8 mouse cellular contexts compared by ENCODE assay signal in genomic region chr7:19284763-19285162, GRCm38 (mm10). TPM values are rescaled to one million over a fixed set of nuclear protein-coding genes. Genes with fewer than 3 reads are reported as not detected.
DNase-seq lines count a peak whose midpoint lies in the region; ATAC-seq and TF ChIP-seq lines count a peak whose summit lies in the region.

No protein-coding gene starts in this region.

- H3K36me3 ChIP-seq in forebrain, postnatal 0 days (ENCODE audit: insufficient read depth): peaks cover 25% of the 10 kb centered on the region

- no peak overlapping the region for H3K4me3 ChIP-seq in forebrain, postnatal 0 days (ENCODE audit: low read depth, low read length)

- peak; percentile 91 for TF ChIP-seq CTCF in forebrain, postnatal 0 days (IDR thresholded peaks at IDR 0.05; ENCODE audit: low read depth)

- peaks cover 12% of the 10 kb centered on the region for H3K4me1 ChIP-seq in forebrain, postnatal 0 days (ENCODE audit: insufficient read depth)

- peak; percentile 80 for DNase-seq in CD4-positive, CD25-positive, alpha-beta regulatory T cell, adult 2 months (ENCODE audit: low read depth, low spot score)
- peak; percentile 68 for DNase-seq in layer of hippocampus, adult 11-12 months (ENCODE audit: low spot score)
- DNase-seq in layer of hippocampus, adult 8-10 months (ENCODE audit: low spot score in 2 of 2): no peak
- DNase-seq in R1 (ENCODE audit: low read depth, low spot score): peak; percentile 78
- peak; percentile 81 for DNase-seq in forebrain, postnatal 0 days
- DNase-seq in lung, postnatal 36 days: peak; percentile 80
- DNase-seq in thymus, postnatal 14 days: peak; percentile 70

- 26% methylated on average over 4 of the region's 4 CpGs for WGBS in forebrain, postnatal 0 days

- no peaks in the 10 kb centered on the region for H3K9me3 ChIP-seq in forebrain, postnatal 0 days (ENCODE audit: low read length)

- peaks cover 16% of the 10 kb centered on the region for H3K27me3 ChIP-seq in forebrain, postnatal 0 days (ENCODE audit: insufficient read depth, low read length)

- ATAC-seq in CD4-positive, CD25-positive, alpha-beta regulatory T cell, adult 4 months: no peak
- no peak for ATAC-seq in forebrain, postnatal 0 days

- no peak overlapping the region for H3K9ac ChIP-seq in forebrain, postnatal 0 days

- H3K4me2 ChIP-seq in forebrain, postnatal 0 days (ENCODE audit: low read depth): peak overlapping the region; percentile 70; the same call in 1 of the 2 replicates

- H3K27ac ChIP-seq in forebrain, postnatal 0 days (ENCODE audit: low read depth, low read length): no peak overlapping the region

RNA-seq across cellular contexts. Expression of gene Rtn2, which starts 2.3 kb away (rescaled TPM):
- polyA plus RNA-seq in CD4-positive, CD25-positive, alpha-beta regulatory T cell, adult 4 months (2017; shearing (Covaris generic)): not detected
- 10 to 100 TPM; 76.6 to 96.7 (median 85.4) TPM for total RNA-seq in layer of hippocampus, adult 8-10 months (2022)
- total RNA-seq in forebrain, postnatal 0 days (2014; rRNA removed): 154 and 163 TPM in 2 replicates
- polyA plus RNA-seq in forebrain, postnatal 0 days (2015; fragmentation: Nextera tagmentation; extraction: Ambion mirVana): 126 and 136 TPM in 2 replicates

RNA-seq across cellular contexts. Expression of gene Ppm1n, which starts 4.9 kb away (rescaled TPM):
- polyA plus RNA-seq in CD4-positive, CD25-positive, alpha-beta regulatory T cell, adult 4 months (2017; shearing (Covaris generic)): 1 to 10 TPM; 1.7 to 2.1 TPM
- under 1 TPM in 1 of 4 experiments, not detected in 3; 0.28 TPM for total RNA-seq in layer of hippocampus, adult 8-10 months (2022)
- total RNA-seq in forebrain, postnatal 0 days (2014; rRNA removed): 2.3 and 3.2 TPM in 2 replicates
- 0.69 and 1.1 TPM in 2 replicates for polyA plus RNA-seq in forebrain, postnatal 0 days (2015; fragmentation: Nextera tagmentation; extraction: Ambion mirVana)

RNA-seq across cellular contexts. Expression of gene Vasp, which starts 13.1 kb away (rescaled TPM):
- 100 to 1,000 TPM in 1 of 2 experiments, 10 to 100 TPM in 1; 52.3 to 109 TPM for polyA plus RNA-seq in CD4-positive, CD25-positive, alpha-beta regulatory T cell, adult 4 months (2017; shearing (Covaris generic))
- 10 to 100 TPM; 17.4 to 26.8 (median 19.5) TPM for total RNA-seq in layer of hippocampus, adult 8-10 months (2022)
- total RNA-seq in forebrain, postnatal 0 days (2014; rRNA removed): 40.6 and 45.9 TPM in 2 replicates
- polyA plus RNA-seq in forebrain, postnatal 0 days (2015; fragmentation: Nextera tagmentation; extraction: Ambion mirVana): 30.0 and 30.6 TPM in 2 replicates

RNA-seq across cellular contexts. Expression of gene Fosb, which starts 25.1 kb away (rescaled TPM):
- polyA plus RNA-seq in CD4-positive, CD25-positive, alpha-beta regulatory T cell, adult 4 months (2017; shearing (Covaris generic)): 1 to 10 TPM in 1 of 2 experiments, under 1 TPM in 1; 0.35 to 2.7 TPM
- total RNA-seq in layer of hippocampus, adult 8-10 months (2022): 10 to 100 TPM in 3 of 4 experiments, 1 to 10 TPM in 1; 5.4 to 13.8 (median 10.7) TPM
- total RNA-seq in forebrain, postnatal 0 days (2014; rRNA removed): 1.6 and 5.1 TPM in 2 replicates
- 0.28 and 0.36 TPM in 2 replicates for polyA plus RNA-seq in forebrain, postnatal 0 days (2015; fragmentation: Nextera tagmentation; extraction: Ambion mirVana)

RNA-seq across cellular contexts. Expression of gene Opa3, which starts 56.6 kb away (rescaled TPM):
- polyA plus RNA-seq in CD4-positive, CD25-positive, alpha-beta regulatory T cell, adult 4 months (2017; shearing (Covaris generic)): 10 to 100 TPM; 15.2 to 24.0 TPM
- 10 to 100 TPM; 33.8 to 45.7 (median 40.7) TPM for total RNA-seq in layer of hippocampus, adult 8-10 months (2022)
- 32.2 and 34.4 TPM in 2 replicates for total RNA-seq in forebrain, postnatal 0 days (2014; rRNA removed)
- 35.1 and 35.8 TPM in 2 replicates for polyA plus RNA-seq in forebrain, postnatal 0 days (2015; fragmentation: Nextera tagmentation; extraction: Ambion mirVana)

Comparison
In these comparisons a context has a peak if more than half of its experiments do, and no peak if none do; other contexts are left out.
1. DNase-seq: peak in CD4-positive, CD25-positive, alpha-beta regulatory T cell, adult 2 months (single experiment), layer of hippocampus, adult 11-12 months (single experiment), R1 (single experiment), forebrain, postnatal 0 days (single experiment), lung, postnatal 36 days (single experiment) and thymus, postnatal 14 days (single experiment); none in layer of hippocampus, adult 8-10 months (0 of 2).